Mouse (Mus musculus): ENCODE results near the gene Ahnak2. TPM values are rescaled to one million over a fixed set of nuclear protein-coding genes. Genes with fewer than 3 reads are reported as not detected.
A peak's percentile ranks its signal among the peaks of the same experiment; 100 is the strongest.

Ahnak2 gene
- polyA plus RNA-seq, 1 experiment from 2014 or later: 0.07 TPM

DNA sequence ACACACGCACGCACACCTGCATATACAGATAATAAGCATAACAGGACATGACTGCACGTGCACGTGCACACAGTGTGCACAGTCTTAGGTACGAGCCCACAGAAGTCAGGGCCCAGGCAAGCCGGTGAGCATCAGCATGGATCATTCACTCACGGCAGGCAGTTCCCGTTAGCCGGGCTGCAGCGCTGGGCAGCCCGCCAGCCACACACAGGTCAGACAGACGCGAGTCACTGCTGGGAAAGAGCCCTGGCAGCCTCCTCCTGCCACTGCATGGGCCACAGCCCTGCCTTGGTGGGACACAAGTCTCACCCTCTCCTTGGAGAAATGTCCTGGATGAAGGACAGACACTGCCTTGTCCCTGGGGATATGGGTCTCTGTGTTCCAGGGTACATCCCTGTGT lies 1.6 kb upstream of the Ahnak2 start:
- no peaks in the 10 kb centered on the region for H3K36me3 ChIP-seq (ENCODE audit: control insufficient read depth, insufficient read depth, low read length)
- no peak for ATAC-seq (ENCODE audit: low FRiP score)

DNA sequence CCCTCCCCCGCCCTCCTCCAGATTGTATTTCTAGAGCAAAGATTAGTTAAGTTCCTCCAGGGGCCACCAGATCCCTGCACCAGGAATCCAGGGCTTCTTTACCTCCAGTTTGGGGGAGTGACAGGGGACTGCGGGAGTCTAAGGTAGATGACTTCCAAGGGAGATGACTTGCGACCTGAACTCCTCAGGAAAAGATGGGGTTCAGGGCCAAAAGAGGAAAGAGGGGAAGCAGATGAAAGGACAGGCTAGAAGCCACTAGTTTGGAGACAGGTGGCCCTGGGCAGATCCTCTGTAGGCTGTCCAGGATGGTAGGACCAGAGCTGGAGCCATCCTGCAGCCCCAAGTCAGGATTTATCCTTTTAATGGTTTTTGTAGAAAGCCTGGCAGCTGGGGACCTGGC lies 460 bp upstream of the Ahnak2 start:
- Histone ChIP-seq H3K9ac (ENCODE audit: low read length) (no peak overlapping the region), H3K27me3 (ENCODE audit: control insufficient read depth, insufficient read depth, low read length) (peaks cover 12% of the 10 kb centered on the region)
- DNase-seq (ENCODE audit: low spot score, missing footprints): peak; percentile 86

More for the DNA sequence above, 1.6 kb upstream of the Ahnak2 start:
- Histone ChIP-seq H3K27me3 (ENCODE audit: control insufficient read depth, insufficient read depth, low read length) (peaks cover 12% of the 10 kb centered on the region), H3K9me3 (ENCODE audit: control insufficient read depth, low read length) (no peaks in the 10 kb centered on the region), H3K4me2 (no peak overlapping the region), H3K4me1 (ENCODE audit: control insufficient read depth, insufficient read depth, low read length) (no peaks in the 10 kb centered on the region; the same call in 1 of the 2 replicates), H3K27ac (ENCODE audit: low read depth, low read length) (no peak overlapping the region), H3K9ac (ENCODE audit: low read length) (0 out of 2 replicates have a peak overlapping the region, but pooled peaks have one; percentile 16), H3K4me3 (ENCODE audit: low read depth, low read length) (no peak overlapping the region)
- 60% methylated on average over 13 of the region's 13 CpGs for WGBS
- DNase-seq (ENCODE audit: low spot score, missing footprints): no peak

DNA sequence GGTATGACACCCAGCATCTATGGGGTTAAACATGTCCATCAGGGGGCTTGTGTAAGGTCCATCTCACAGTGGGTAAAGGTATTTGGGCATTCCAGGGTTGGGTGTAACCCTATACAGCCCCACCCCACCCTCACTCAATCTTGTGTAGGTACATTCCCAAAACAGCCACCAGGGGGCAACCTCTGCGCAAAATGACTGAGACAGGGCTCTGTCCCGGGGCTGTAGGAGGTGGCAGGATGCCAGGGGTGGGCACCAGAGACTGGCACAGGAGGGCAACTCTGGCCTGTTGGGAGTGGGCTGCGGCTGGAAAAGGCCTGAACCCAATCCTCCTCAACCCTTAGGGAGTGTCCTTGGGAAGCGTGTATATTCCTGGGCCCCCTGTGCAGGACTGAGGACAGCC lies 2.0 kb downstream of the Ahnak2 start:
- WGBS: 17% methylated on average over 4 of the region's 4 CpGs
- H3K4me1 ChIP-seq (ENCODE audit: control insufficient read depth, insufficient read depth, low read length): no peaks in the 10 kb centered on the region
- DNase-seq (ENCODE audit: low spot score, missing footprints): peak; percentile 94

More for the DNA sequence above, 460 bp upstream of the Ahnak2 start:
- Histone ChIP-seq H3K27ac (ENCODE audit: low read depth, low read length) (no peak overlapping the region), H3K9me3 (ENCODE audit: control insufficient read depth, low read length) (no peaks in the 10 kb centered on the region), H3K4me2 (no peak overlapping the region), H3K4me3 (ENCODE audit: low read depth, low read length) (no peak overlapping the region), H3K4me1 (ENCODE audit: control insufficient read depth, insufficient read depth, low read length) (no peaks in the 10 kb centered on the region), H3K36me3 (ENCODE audit: control insufficient read depth, insufficient read depth, low read length) (no peaks in the 10 kb centered on the region)
- WGBS: 28% methylated on average over 3 of the region's 3 CpGs
- 0 out of 2 replicates have a peak, but pooled peaks have one; percentile 4 for ATAC-seq (ENCODE audit: low FRiP score)

DNA sequence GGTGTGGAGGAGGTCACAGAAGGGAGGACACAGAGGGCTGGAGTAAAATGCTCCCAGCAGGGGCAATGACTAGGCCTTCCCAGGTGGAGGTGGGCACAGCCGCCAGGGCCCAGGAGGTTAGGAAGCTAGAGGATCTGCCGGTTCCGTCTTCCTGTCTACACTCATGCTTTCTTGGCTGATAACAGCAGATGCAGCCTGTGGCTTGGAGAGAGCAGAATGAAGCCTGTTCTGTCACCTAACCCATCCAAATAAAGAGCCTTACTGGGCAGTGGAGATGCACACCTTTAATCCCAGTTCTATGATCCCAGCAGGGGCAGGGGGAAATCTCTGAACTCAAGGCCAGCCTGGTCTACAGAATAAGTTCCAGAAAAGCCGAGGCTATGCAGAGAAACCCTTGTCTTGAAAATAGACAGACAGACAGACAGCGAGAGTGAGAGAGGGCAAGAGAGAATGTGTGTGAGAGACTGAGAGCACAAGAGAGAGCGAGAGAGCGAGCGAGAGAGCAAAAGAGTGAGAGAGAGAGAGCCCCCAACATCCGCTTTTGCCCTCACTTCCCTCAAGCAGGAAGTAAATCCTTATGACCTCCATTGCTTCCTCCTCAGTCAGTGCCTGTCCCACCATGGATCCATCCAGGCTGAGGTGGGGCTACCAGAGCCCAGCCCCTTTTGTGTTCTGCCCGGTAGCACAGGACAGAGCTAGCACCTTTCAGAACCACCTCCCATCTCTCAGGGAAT lies 3.1 kb downstream of the Ahnak2 start:
- H3K4me2 ChIP-seq: no peak overlapping the region
- ATAC-seq (ENCODE audit: low FRiP score) (no peak), DNase-seq (ENCODE audit: low spot score, missing footprints) (no peak)
- H3K9me3 ChIP-seq (ENCODE audit: control insufficient read depth, low read length): no peaks in the 10 kb centered on the region
- 88% methylated on average over 10 of the region's 10 CpGs for WGBS
- no peaks in the 10 kb centered on the region for H3K36me3 ChIP-seq (ENCODE audit: control insufficient read depth, insufficient read depth, low read length)
- H3K4me3 ChIP-seq (ENCODE audit: low read depth, low read length): no peak overlapping the region
- H3K4me1 ChIP-seq (ENCODE audit: control insufficient read depth, insufficient read depth, low read length): no peaks in the 10 kb centered on the region
- H3K27ac ChIP-seq (ENCODE audit: low read depth, low read length): no peak overlapping the region
- H3K27me3 ChIP-seq (ENCODE audit: control insufficient read depth, insufficient read depth, low read length): peaks cover 12% of the 10 kb centered on the region
- H3K9ac ChIP-seq (ENCODE audit: low read length): no peak overlapping the region

More for the DNA sequence above, 2.0 kb downstream of the Ahnak2 start:
- H3K9ac ChIP-seq (ENCODE audit: low read length): no peak overlapping the region
- H3K9me3 ChIP-seq (ENCODE audit: control insufficient read depth, low read length): no peaks in the 10 kb centered on the region
- no peak overlapping the region for H3K4me2 ChIP-seq
- H3K27me3 ChIP-seq (ENCODE audit: control insufficient read depth, insufficient read depth, low read length): peaks cover 12% of the 10 kb centered on the region
- H3K36me3 ChIP-seq (ENCODE audit: control insufficient read depth, insufficient read depth, low read length): no peaks in the 10 kb centered on the region
- no peak overlapping the region for H3K27ac ChIP-seq (ENCODE audit: low read depth, low read length)
- ATAC-seq (ENCODE audit: low FRiP score): 0 out of 2 replicates have a peak, but pooled peaks have one; percentile 38
- no peak overlapping the region for H3K4me3 ChIP-seq (ENCODE audit: low read depth, low read length)

DNA sequence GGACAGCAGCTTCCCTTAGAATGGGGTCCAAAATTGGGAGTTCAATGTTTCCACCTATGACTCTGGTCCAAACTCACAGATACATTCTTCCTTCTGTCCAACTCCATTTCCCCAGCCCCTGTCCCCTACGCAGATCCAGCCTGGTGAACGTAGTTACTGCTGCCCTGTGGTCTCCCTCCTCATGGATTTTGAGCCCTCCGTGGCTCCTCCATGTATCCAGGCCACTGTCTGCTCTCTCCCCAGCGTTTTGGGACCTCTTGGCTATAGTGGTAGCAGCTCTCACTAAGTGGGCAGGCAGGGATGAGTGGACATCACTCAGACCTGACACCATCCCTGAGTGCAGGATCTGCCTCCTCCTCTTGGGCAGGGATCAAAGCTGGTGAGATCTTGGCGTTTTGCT lies 3.7 kb downstream of the Ahnak2 start:
- DNase-seq (ENCODE audit: low spot score, missing footprints) (no peak), ATAC-seq (ENCODE audit: low FRiP score) (no peak)
- Histone ChIP-seq H3K4me3 (ENCODE audit: low read depth, low read length) (no peak overlapping the region), H3K27ac (ENCODE audit: low read depth, low read length) (no peak overlapping the region), H3K27me3 (ENCODE audit: control insufficient read depth, insufficient read depth, low read length) (peaks cover 12% of the 10 kb centered on the region), H3K9me3 (ENCODE audit: control insufficient read depth, low read length) (no peaks in the 10 kb centered on the region), H3K4me2 (no peak overlapping the region), H3K4me1 (ENCODE audit: control insufficient read depth, insufficient read depth, low read length) (no peaks in the 10 kb centered on the region), H3K9ac (ENCODE audit: low read length) (no peak overlapping the region), H3K36me3 (ENCODE audit: control insufficient read depth, insufficient read depth, low read length) (no peaks in the 10 kb centered on the region)
- 70% methylated on average over 5 of the region's 5 CpGs for WGBS

DNA sequence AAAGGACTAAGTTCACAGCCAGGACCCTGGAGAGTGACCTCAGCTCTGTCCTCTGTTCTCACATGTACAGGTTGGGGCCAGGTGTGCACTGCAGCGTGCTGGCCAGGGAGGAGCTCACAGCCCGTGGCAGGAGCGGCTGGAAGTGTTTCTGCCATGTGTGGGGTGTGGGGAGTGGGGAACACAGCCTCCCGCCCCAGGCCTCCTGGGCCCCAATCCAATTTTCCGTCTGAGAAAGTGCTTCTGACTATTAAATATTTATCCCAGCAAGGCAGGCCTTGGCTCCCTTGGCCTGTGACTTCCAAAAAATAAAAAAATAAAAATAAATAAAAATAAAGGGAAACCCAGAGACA lies 4.2 kb downstream of the Ahnak2 start:
- 46% methylated on average over 5 of the region's 5 CpGs for WGBS
- no peak overlapping the region for H3K27ac ChIP-seq (ENCODE audit: low read depth, low read length)
- peaks cover 12% of the 10 kb centered on the region for H3K27me3 ChIP-seq (ENCODE audit: control insufficient read depth, insufficient read depth, low read length)

DNA sequence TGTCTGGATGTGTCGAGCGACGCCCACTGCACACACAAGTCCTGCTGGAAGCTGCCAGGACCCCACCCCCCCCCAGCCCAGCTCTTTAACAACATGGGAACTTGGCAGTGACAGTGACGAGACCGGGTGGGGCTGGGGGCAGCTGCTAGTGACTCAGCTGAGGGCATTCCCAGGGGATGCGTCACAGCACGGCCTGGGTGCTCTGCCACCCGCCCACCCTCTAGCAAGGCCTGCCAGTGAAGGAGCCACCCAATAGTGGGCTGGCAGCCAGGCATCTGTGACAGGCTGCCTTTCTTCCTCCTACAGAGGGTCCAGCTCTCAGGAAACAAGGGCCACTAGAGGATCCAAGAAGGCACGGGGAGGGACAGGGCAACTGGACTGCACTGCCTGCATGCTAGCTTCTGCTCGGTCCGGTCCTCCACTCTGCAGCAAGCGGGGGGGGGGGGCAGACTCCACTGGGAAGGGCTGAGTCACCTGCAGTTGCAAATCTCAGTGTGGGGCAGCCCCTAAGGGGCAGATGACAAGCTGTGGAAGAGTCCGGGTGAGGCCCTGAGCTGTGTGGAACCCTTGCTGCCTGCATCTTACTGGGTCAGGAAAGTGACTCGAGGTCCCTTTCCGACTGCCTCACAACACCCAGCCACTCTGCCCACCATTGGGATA lies 4.7 kb downstream of the Ahnak2 start:
- no peak overlapping the region for H3K4me3 ChIP-seq (ENCODE audit: low read depth, low read length)
- WGBS: 73% methylated on average over 15 of the region's 15 CpGs
- H3K27ac ChIP-seq (ENCODE audit: low read depth, low read length): no peak overlapping the region
- DNase-seq (ENCODE audit: low spot score, missing footprints): no peak
- no peak for ATAC-seq (ENCODE audit: low FRiP score)
- no peak overlapping the region for H3K9ac ChIP-seq (ENCODE audit: low read length)
- H3K9me3 ChIP-seq (ENCODE audit: control insufficient read depth, low read length): no peaks in the 10 kb centered on the region
- no peak overlapping the region for H3K4me2 ChIP-seq
- no peaks in the 10 kb centered on the region for H3K4me1 ChIP-seq (ENCODE audit: control insufficient read depth, insufficient read depth, low read length)
- no peaks in the 10 kb centered on the region for H3K36me3 ChIP-seq (ENCODE audit: control insufficient read depth, insufficient read depth, low read length)
- peaks cover 12% of the 10 kb centered on the region for H3K27me3 ChIP-seq (ENCODE audit: control insufficient read depth, insufficient read depth, low read length)

More for the DNA sequence above, 4.2 kb downstream of the Ahnak2 start:
- no peaks in the 10 kb centered on the region for H3K9me3 ChIP-seq (ENCODE audit: control insufficient read depth, low read length)
- H3K36me3 ChIP-seq (ENCODE audit: control insufficient read depth, insufficient read depth, low read length): no peaks in the 10 kb centered on the region
- H3K4me2 ChIP-seq: no peak overlapping the region
- DNase-seq (ENCODE audit: low spot score, missing footprints) (no peak), ATAC-seq (ENCODE audit: low FRiP score) (no peak)
- H3K4me3 ChIP-seq (ENCODE audit: low read depth, low read length): no peak overlapping the region
- no peaks in the 10 kb centered on the region for H3K4me1 ChIP-seq (ENCODE audit: control insufficient read depth, insufficient read depth, low read length)
- H3K9ac ChIP-seq (ENCODE audit: low read length): no peak overlapping the region

DNA sequence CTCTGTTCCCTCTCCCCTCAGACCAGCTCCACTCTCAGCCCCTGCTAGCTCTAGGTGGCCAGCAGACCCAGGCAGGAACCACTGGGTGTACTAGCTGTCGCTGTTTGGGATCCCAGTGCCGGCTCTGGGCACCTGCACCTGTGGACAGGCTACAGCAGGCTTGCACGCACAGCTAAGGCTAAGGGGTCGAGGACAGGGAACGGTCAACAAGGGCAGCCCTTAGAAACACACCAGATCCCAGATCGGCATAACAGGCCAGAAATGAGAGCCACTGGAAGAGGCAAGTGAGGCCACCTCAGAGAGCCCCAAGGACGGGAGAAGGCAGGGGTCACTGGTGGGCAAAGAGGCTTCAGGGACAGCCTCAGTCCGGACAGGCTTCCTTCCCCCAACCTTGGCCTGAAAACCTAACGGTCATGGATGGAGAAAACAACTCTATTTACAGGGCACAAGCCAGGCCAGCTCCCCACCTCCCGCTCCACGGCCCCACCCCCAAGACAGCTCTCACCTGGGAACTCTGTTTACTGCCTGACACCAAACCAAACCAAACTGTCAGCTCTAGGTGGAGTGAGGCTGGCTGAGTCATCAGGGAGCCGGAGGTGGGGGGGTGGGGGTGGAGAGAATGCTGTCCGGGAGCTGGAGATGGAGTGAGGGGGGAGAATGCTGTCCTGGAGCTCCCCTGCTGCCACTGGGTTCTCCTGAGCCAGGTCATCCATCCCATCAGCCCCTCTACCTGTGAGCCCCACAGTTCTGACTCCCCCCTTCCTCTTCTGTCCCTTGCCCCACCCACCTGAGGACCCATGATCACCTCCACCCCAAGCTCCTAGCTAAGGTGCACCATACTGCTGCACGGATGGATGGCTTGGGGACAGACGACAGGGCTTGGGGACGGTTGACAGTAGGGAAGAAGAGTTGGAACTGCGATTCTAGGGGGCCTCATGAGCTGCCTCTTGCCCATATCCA lies 5.6 kb downstream of the Ahnak2 start:
- Histone ChIP-seq H3K27me3 (ENCODE audit: control insufficient read depth, insufficient read depth, low read length) (peaks cover 12% of the 10 kb centered on the region), H3K9me3 (ENCODE audit: control insufficient read depth, low read length) (no peaks in the 10 kb centered on the region), H3K27ac (ENCODE audit: low read depth, low read length) (no peak overlapping the region), H3K4me1 (ENCODE audit: control insufficient read depth, insufficient read depth, low read length) (no peaks in the 10 kb centered on the region), H3K36me3 (ENCODE audit: control insufficient read depth, insufficient read depth, low read length) (no peaks in the 10 kb centered on the region), H3K9ac (ENCODE audit: low read length) (no peak overlapping the region), H3K4me3 (ENCODE audit: low read depth, low read length) (no peak overlapping the region), H3K4me2 (no peak overlapping the region)
- DNase-seq (ENCODE audit: low spot score, missing footprints) (no peak), ATAC-seq (ENCODE audit: low FRiP score) (no peak)
- 52% methylated on average over 17 of the region's 17 CpGs for WGBS
